Mouse (Mus musculus): ENCODE results near the gene Phactr1.

GRCm38 (mm10) chr13:43104496-43104895, 424.1 kb downstream of the Phactr1 start:
- TF ChIP-seq CTCF (IDR thresholded peaks at IDR 0.05; ENCODE audit: control insufficient read depth, insufficient read depth, low read length) (no peak), POLR2A (IDR thresholded peaks at IDR 0.05; ENCODE audit: borderline replicate concordance, control insufficient read depth, low read depth, low read length) (no peak)

All from bone marrow, adult 2 months (tissue).